Mouse (Mus musculus): ENCODE measurements around the gene Lmtk2. TPM values are rescaled to one million over a fixed set of nuclear protein-coding genes. Genes with fewer than 3 reads are reported as not detected.
A peak's percentile ranks its signal among the peaks of the same experiment; 100 is the strongest.

Lmtk2 gene
- polyA plus RNA-seq, 1 experiment from 2014 or later, result 4.9 TPM

GRCm38 (mm10) chr5:144221305-144221704 lies 121.1 kb downstream of the Lmtk2 start:
- no peak for TF ChIP-seq CTCF (IDR thresholded peaks at IDR 0.05; ENCODE audit: low read depth)
- ATAC-seq (replicated peaks; ENCODE audit: low FRiP score, low read depth) (no peak), DNase-seq (ENCODE audit: low spot score) (no peak)
- 52% methylated on average over 4 of the region's 4 CpGs for WGBS
- Histone ChIP-seq H3K4me1 (replicated peaks; ENCODE audit: insufficient read depth, low read length) (peaks cover 15% of the 10 kb centered on the region), H3K4me2 (ENCODE audit: low read length) (peak overlapping the region; percentile 89; the same call in 1 of the 2 replicates), H3K9ac (ENCODE audit: low read depth, low read length) (no peak overlapping the region), H3K9me3 (replicated peaks; ENCODE audit: low read length) (no peaks in the 10 kb centered on the region), H3K36me3 (ENCODE audit: insufficient read depth, low read length) (no peaks in the 10 kb centered on the region), H3K27me3 (ENCODE audit: insufficient read depth, low read length) (no peaks in the 10 kb centered on the region), H3K4me3 (replicated peaks; ENCODE audit: low read depth, low read length) (no peak overlapping the region), H3K27ac (no peak overlapping the region)

GRCm38 (mm10) chr5:144222811-144223502 lies 122.7 kb downstream of the Lmtk2 start:
- no peak for TF ChIP-seq CTCF (IDR thresholded peaks at IDR 0.05; ENCODE audit: low read depth)
- ATAC-seq (replicated peaks; ENCODE audit: low FRiP score, low read depth) (no peak; the same call in 1 of the 2 replicates), DNase-seq (ENCODE audit: low spot score) (peak; percentile 51)
- Histone ChIP-seq H3K9me3 (replicated peaks; ENCODE audit: low read length) (no peaks in the 10 kb centered on the region), H3K36me3 (ENCODE audit: insufficient read depth, low read length) (no peaks in the 10 kb centered on the region), H3K9ac (ENCODE audit: low read depth, low read length) (peak overlapping the region; percentile 68), H3K27ac (peak overlapping the region; percentile 80), H3K4me2 (ENCODE audit: low read length) (peak overlapping the region; percentile 89), H3K4me1 (replicated peaks; ENCODE audit: insufficient read depth, low read length) (peaks cover 15% of the 10 kb centered on the region), H3K27me3 (ENCODE audit: insufficient read depth, low read length) (no peaks in the 10 kb centered on the region), H3K4me3 (replicated peaks; ENCODE audit: low read depth, low read length) (peak overlapping the region; percentile 65)
- 1% methylated on average over 25 of the region's 25 CpGs for WGBS

GRCm38 (mm10) chr5:144223503-144223862 lies 123.2 kb downstream of the Lmtk2 start, which contains the start of gene Tecpr1:
Tecpr1 (minus strand) TSS chr5:144223615.
- Histone ChIP-seq H3K9me3 (replicated peaks; ENCODE audit: low read length) (no peaks in the 10 kb centered on the region), H3K4me1 (replicated peaks; ENCODE audit: insufficient read depth, low read length) (peaks cover 15% of the 10 kb centered on the region), H3K9ac (ENCODE audit: low read depth, low read length) (peak within 1 kb of the TSS; percentile 68), H3K27ac (peak within 1 kb of the TSS; percentile 80), H3K4me2 (ENCODE audit: low read length) (peak within 1 kb of the TSS; percentile 89), H3K27me3 (ENCODE audit: insufficient read depth, low read length) (no peaks in the 10 kb centered on the region), H3K36me3 (ENCODE audit: insufficient read depth, low read length) (no peaks in the 10 kb centered on the region), H3K4me3 (replicated peaks; ENCODE audit: low read depth, low read length) (peak within 1 kb of the TSS; percentile 65)
- no peak for TF ChIP-seq CTCF (IDR thresholded peaks at IDR 0.05; ENCODE audit: low read depth)
- peak; percentile 98 for DNase-seq (ENCODE audit: low spot score)
- WGBS, result under 1% methylated on average over 34 of the region's 37 CpGs
- ATAC-seq (replicated peaks; ENCODE audit: low FRiP score, low read depth), result peak; percentile 96

- Histone ChIP-seq H3K9me3 (replicated peaks; ENCODE audit: low read length) (no peaks in the 10 kb centered on the region), H3K4me1 (replicated peaks; ENCODE audit: insufficient read depth, low read length) (peaks cover 15% of the 10 kb centered on the region), H3K4me2 (ENCODE audit: low read length) (peak overlapping the region; percentile 89), H3K4me3 (replicated peaks; ENCODE audit: low read depth, low read length) (peak overlapping the region; percentile 65), H3K27ac (peak overlapping the region; percentile 80), H3K27me3 (ENCODE audit: insufficient read depth, low read length) (no peaks in the 10 kb centered on the region), H3K9ac (ENCODE audit: low read depth, low read length) (peak overlapping the region; percentile 68), H3K36me3 (ENCODE audit: insufficient read depth, low read length) (no peaks in the 10 kb centered on the region)
- ATAC-seq (replicated peaks; ENCODE audit: low FRiP score, low read depth), result no peak
- DNase-seq (ENCODE audit: low spot score), result no peak
- peak; percentile 19; the same call in 1 of the 2 replicates for TF ChIP-seq CTCF (IDR thresholded peaks at IDR 0.05; ENCODE audit: low read depth)
- 28% methylated on average over 18 of the region's 18 CpGs for WGBS
Measured at GRCm38 (mm10) chr5:144223899-144224816, 123.9 kb downstream of the Lmtk2 start.

- Histone ChIP-seq H3K27ac (no peak overlapping the region), H3K27me3 (ENCODE audit: insufficient read depth, low read length) (no peaks in the 10 kb centered on the region), H3K9me3 (replicated peaks; ENCODE audit: low read length) (no peaks in the 10 kb centered on the region), H3K36me3 (ENCODE audit: insufficient read depth, low read length) (no peaks in the 10 kb centered on the region), H3K4me2 (ENCODE audit: low read length) (no peak overlapping the region), H3K4me3 (replicated peaks; ENCODE audit: low read depth, low read length) (no peak overlapping the region), H3K4me1 (replicated peaks; ENCODE audit: insufficient read depth, low read length) (peaks cover 15% of the 10 kb centered on the region), H3K9ac (ENCODE audit: low read depth, low read length) (no peak overlapping the region)
- no peak for TF ChIP-seq CTCF (IDR thresholded peaks at IDR 0.05; ENCODE audit: low read depth)
- DNase-seq (ENCODE audit: low spot score), result no peak
- WGBS, result 36% methylated on average over 11 of the region's 11 CpGs
- ATAC-seq (replicated peaks; ENCODE audit: low FRiP score, low read depth), result no peak
Measured at GRCm38 (mm10) chr5:144226220-144226619, 126.0 kb downstream of the Lmtk2 start.

GRCm38 (mm10) chr5:144230216-144230615 lies 130.0 kb downstream of the Lmtk2 start:
- Histone ChIP-seq H3K4me3 (replicated peaks; ENCODE audit: low read depth, low read length) (no peak overlapping the region), H3K4me1 (replicated peaks; ENCODE audit: insufficient read depth, low read length) (no peaks in the 10 kb centered on the region), H3K27ac (no peak overlapping the region), H3K27me3 (ENCODE audit: insufficient read depth, low read length) (no peaks in the 10 kb centered on the region), H3K9me3 (replicated peaks; ENCODE audit: low read length) (no peaks in the 10 kb centered on the region), H3K36me3 (ENCODE audit: insufficient read depth, low read length) (no peaks in the 10 kb centered on the region), H3K4me2 (ENCODE audit: low read length) (no peak overlapping the region), H3K9ac (ENCODE audit: low read depth, low read length) (no peak overlapping the region)
- 87% methylated on average over 7 of the region's 7 CpGs for WGBS
- TF ChIP-seq CTCF (IDR thresholded peaks at IDR 0.05; ENCODE audit: low read depth), result no peak
- ATAC-seq (replicated peaks; ENCODE audit: low FRiP score, low read depth) (no peak), DNase-seq (ENCODE audit: low spot score) (no peak)

All from kidney, postnatal 0 days (tissue).